Mouse (Mus musculus) left cerebral cortex, postnatal 4 days (tissue): ENCODE results near the gene Sec62. TPM values are rescaled to one million over a fixed set of nuclear protein-coding genes. Genes with fewer than 3 reads are reported as not detected.

Experiments used
- DNase-seq: peaks from one replicate; pipeline ENCODE4 v3.0.0-alpha.2; 2022
- intact Hi-C: fragments of 180-260 bp; cut with DNase I; formaldehyde crosslinking; loops from one replicate; pipeline ENCODE4 v1.15.1; 2025
- total RNA-seq, 2 experiments: library from RNA; stranded (reverse); gene quantifications; 2 replicates each; pipeline ENCODE4 v1.2.3; 2021

Gene Sec62
- 10 to 100 TPM; 68.5 to 68.7 TPM for total RNA-seq

- intact Hi-C loops: loop anchor here (5.0 kb wide), 1 partner anchor 96 kb away; the partner anchor contains the start of gene Lrrc31
- peak; percentile 95 for DNase-seq
Measured at GRCm38 (mm10) chr3:30792737-30793402, at the start of gene Sec62. TSS of gene Sec62 (plus strand) at chr3:30792875.

- intact Hi-C loops: no loop called here
- no peak for DNase-seq
Measured at GRCm38 (mm10) chr3:30742891-30743290, 49.8 kb upstream of the Sec62 start.

GRCm38 (mm10) chr3:30746006-30746405 is 46.7 kb upstream of the Sec62 start, which contains the start of gene Samd7:
TSS of gene Samd7 (plus strand) at chr3:30746293.
- DNase-seq: no peak
- intact Hi-C loops: no loop called here

GRCm38 (mm10) chr3:30748316-30748715 is 44.4 kb upstream of the Sec62 start:
- intact Hi-C loops: no loop called here
- DNase-seq: no peak

DNA sequence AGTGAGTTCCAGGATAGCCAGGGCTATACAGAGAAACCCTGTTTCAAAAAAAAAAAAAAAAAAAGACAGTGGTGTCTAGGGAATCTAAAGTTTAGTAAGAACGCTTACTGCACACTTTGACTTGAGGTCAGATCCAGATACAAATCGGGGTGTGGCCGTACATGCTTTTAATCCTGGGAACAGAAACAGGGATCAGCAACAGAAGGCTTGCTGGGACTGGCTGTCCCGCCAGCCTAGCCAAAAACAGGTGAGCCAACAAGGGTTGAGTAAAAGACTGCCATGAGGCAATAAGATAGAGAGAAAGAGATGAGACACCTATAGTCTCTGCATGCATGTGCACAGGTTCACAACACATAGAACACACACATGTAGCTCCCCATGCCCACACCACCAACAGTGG is 38.0 kb upstream of the Sec62 start:
- no peak for DNase-seq
- intact Hi-C loops: no loop called here

GRCm38 (mm10) chr3:30764877-30765276 is 27.8 kb upstream of the Sec62 start:
- DNase-seq: no peak
- intact Hi-C loops: no loop called here

- no peak for DNase-seq
Measured at GRCm38 (mm10) chr3:30765311-30766027, 27.2 kb upstream of the Sec62 start.

GRCm38 (mm10) chr3:30766177-30766576 is 26.5 kb upstream of the Sec62 start:
- intact Hi-C loops: no loop called here
- DNase-seq: no peak

More at GRCm38 (mm10) chr3:30765311-30766027, 27.2 kb upstream of the Sec62 start:
- intact Hi-C loops: no loop called here

GRCm38 (mm10) chr3:30767271-30767670 is 25.4 kb upstream of the Sec62 start:
- intact Hi-C loops: no loop called here
- DNase-seq: no peak

- intact Hi-C loops: no loop called here
- DNase-seq: no peak
Measured at GRCm38 (mm10) chr3:30769755-30770515, 22.7 kb upstream of the Sec62 start.

DNA sequence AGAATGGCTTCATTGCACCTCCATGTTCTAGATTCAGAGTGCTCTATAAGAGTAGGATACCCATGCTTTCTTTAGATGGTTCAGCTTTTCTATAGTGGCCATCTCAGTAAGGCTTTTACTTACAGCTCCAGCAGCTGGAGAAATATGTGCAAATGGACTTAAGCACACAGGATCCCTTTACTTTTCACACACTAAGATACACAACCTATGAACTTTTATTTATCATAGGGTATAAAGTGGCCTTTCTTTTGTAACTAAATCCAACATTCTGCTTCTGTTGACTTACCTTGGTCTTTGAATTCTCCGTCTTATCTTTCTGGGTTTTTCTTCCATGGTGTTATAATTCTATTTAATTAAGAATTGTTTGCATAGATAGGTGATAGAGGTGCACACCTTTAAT is 21.1 kb upstream of the Sec62 start:
- no peak for DNase-seq
- intact Hi-C loops: no loop called here

GRCm38 (mm10) chr3:30772631-30773030 is 20.0 kb upstream of the Sec62 start:
- intact Hi-C loops: no loop called here
- no peak for DNase-seq

- no peak for DNase-seq
- intact Hi-C loops: no loop called here
Measured at GRCm38 (mm10) chr3:30774677-30775076, 18.0 kb upstream of the Sec62 start.

DNA sequence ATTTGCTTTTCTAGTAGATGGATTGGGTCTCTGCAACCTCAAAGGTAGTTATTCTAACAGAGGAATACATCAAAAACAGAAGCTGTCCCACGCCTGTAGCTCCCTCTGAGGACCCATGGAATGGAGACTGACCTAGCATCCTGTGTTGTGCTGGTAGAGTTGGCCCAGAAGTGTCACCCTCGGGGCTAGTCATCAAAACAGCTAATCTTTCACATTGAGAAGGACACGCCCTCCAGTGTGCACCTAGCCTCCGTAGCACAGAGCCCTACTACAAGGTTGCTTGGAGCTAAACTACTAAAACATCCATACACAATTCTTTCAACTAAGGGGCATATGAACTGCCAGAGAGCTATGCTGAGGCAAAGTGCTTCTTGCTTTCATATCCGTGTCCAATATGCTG is 14.7 kb upstream of the Sec62 start:
- DNase-seq: no peak
- intact Hi-C loops: no loop called here

- intact Hi-C loops: no loop called here
- no peak for DNase-seq
Measured at GRCm38 (mm10) chr3:30788531-30788930, 4.1 kb upstream of the Sec62 start.

- peak; percentile 41 for DNase-seq
- intact Hi-C loops: loop anchor here (5.0 kb wide), 1 partner anchor 96 kb away; the partner anchor contains the start of gene Lrrc31
Measured at GRCm38 (mm10) chr3:30793403-30794221, 937 bp downstream of the Sec62 start.

GRCm38 (mm10) chr3:30802171-30802570 is 9.5 kb downstream of the Sec62 start:
- intact Hi-C loops: no loop called here

DNA sequence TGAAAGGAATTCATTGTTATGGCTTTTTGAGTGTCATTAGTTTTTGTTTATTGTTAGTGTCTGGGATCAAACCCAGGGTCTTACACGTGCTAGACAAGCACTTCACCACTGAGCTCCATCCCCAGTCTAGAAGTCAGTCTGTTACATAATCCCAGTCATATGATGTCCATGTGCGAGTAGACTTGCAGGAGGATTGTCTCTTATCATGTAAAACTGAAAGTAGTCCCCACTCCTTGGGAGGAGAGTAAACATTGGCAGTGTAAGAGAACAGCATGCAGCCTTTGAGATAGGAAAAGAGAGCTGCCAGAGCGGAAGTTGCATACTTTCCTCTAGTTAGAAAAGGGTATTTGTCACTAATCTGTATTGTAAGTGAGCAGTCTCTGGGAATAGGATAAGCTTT is 20.2 kb downstream of the Sec62 start:
- intact Hi-C loops: loop anchor here (10.0 kb wide), 1 partner anchor 132 kb away; no protein-coding TSS in a partner anchor

More at GRCm38 (mm10) chr3:30802171-30802570, 9.5 kb downstream of the Sec62 start:
- no peak for DNase-seq

GRCm38 (mm10) chr3:30818630-30819125 is 26.0 kb downstream of the Sec62 start:
- DNase-seq: no peak
- intact Hi-C loops: loop anchor here (10.0 kb wide), 1 partner anchor 126 kb away; no protein-coding TSS in a partner anchor

More for the DNA sequence above, 20.2 kb downstream of the Sec62 start:
- DNase-seq: no peak

DNA sequence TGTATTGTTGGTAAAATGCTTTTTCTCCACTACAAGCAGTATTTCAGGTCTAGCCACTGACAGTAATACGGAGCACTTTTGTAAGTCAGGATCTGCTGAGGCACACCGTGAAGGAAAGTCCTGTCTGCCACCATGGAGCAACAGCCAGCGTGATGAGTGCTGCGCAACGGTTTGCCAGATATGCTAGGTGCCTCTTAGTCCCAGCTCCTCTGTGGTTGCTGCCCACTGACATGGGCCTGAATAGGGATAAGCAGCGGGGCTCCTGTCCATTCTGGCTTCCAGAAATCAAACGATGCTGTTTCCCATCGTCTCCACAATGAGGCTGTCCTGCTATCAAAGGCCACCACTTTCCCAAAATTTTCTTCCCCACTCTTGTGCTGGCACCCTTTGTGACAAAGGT is 29.5 kb downstream of the Sec62 start:
- intact Hi-C loops: no loop called here
- DNase-seq: no peak
